Mouse (Mus musculus): ENCODE measurements at regions not wholly inside any gene's neighbourhood (a gene's known extent, or its start where the extent isn't known, plus 50 kb on each side); places are given as distances from the start of the nearest gene placed in this dataset.
"Not testable (repeated sequence)": the region's sequence is repeated elsewhere in the genome, so short reads cannot be mapped to it uniquely, and the experiment has no call there.

DNA sequence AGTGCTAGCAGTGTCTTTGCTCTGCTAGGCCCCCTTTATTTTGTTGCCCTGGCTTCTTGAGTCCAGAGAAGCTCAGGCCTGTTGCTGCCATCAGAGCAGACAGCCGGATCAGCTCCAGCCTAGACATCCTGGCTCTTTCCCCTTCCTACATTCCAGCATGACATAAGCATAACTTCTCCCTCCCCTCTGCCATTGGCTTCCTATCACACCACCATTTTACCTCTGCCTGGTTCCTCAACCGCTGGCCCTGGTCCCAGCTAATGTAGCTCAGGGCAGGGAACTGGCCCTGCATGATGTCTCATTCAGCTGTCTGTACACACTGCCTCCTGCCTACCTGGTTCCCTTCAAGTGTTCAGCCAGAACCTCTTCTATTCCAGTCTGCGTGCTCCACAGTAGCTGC lies 146.5 kb downstream of the Tmem121 start:
- no peak for DNase-seq (ENCODE audit: low spot score in 2 of 2)

DNA sequence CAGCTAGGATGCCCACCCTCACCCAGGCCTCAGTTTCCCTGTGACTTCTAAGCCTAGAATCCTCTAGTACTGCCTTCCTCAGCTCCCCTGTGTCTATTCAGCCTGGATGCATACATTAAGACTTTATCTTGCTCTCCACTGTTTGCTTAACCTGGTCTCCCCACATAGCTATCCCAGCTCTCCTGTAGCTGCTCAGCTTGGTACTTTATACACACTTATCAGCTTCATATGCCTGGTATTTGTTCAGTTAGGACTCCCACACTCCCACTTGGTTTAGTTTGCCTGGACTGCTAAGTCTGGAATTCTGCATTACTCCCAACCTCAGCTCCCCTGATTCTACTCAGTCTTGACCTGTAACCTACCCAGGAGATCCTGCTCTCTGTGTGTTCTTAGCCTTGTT lies 147.7 kb downstream of the Tmem121 start:
- DNase-seq (ENCODE audit: low spot score in 2 of 2): no peak

DNA sequence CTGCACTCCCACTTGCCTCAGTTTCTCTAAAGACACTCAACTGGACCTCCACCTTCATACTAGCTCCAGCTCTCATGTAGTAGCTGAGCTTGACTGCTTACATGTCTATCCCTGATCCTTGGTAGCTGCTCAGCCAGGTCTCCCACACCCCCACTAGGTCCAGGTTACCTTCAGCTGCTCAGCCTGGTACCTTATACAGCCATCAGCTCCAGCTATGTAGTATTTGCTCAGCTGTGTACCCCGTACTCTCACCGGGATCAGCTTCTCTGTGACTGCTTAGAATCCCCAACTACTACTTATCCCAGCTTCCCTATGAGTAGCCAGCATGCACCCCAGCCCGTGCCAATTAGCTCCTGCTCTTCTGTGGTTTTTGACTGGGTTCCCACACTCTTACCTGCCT lies 148.1 kb downstream of the Tmem121 start:
- DNase-seq (ENCODE audit: low spot score in 2 of 2): not testable (repeated sequence)

DNA sequence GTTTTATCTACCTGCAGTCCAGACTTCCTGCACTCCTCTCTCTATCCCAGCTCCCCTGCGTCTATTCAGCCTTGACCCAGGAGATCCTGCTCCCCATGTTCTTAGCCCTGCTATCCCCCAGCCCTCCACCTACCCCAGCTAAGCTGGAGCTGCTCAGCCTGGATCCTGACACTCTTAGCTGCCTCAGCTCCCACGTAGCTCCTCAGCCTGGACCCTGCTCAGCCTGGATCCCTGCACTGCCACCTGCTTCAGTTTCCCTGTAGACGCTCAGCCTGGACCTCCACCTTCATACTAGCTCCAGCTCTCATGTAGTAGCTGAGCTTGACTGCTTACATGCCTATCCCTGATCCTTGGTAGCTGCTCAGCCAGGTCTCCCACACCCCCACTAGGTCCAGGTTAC lies 151.5 kb downstream of the Tmem121 start:
- no peak for DNase-seq (ENCODE audit: low spot score in 2 of 2)

DNA sequence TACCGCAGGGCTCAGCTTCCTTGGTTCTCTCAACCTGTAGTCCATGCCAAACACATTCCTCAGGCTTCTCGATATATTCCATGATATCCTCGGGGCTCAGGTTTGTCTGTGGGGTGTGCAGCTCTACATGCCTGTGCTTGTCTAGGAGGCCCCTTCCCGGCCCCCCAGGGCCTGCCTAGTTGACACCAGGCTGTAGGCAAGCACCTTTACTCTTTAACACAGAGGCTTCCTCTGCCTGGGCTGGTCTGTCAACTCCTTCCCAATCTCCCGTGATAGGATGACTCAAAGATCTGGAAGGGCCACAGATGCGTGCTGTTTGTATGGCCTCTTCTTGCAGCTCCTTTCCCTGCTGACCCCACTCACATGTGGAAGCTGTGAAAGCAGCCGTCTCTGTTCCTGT lies 150.4 kb upstream of the Adam6b start:
- no peak for DNase-seq (ENCODE audit: low spot score in 2 of 2)

DNA sequence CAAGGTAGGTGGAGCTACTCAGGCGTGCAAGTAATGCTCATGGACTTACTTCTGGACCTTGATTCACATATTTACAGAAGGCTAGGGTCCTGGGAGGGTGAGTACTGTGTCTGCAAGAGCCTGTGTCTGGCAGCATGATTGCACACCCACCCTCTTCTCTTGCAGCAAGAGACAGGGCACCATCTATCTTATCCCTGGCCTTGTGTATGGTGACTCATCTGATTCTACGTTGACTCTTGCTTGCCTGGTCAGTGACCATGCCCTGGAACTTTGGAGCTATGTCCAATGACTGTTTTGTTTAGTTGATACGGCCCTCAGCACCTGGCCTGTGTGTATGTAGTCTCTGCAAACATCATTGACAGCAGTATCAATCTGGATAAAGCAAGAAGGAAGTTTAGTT lies 148.3 kb upstream of the Adam6b start:
- DNase-seq (ENCODE audit: low spot score in 2 of 2): peak in 1 of 2 experiments; percentile 16

DNA sequence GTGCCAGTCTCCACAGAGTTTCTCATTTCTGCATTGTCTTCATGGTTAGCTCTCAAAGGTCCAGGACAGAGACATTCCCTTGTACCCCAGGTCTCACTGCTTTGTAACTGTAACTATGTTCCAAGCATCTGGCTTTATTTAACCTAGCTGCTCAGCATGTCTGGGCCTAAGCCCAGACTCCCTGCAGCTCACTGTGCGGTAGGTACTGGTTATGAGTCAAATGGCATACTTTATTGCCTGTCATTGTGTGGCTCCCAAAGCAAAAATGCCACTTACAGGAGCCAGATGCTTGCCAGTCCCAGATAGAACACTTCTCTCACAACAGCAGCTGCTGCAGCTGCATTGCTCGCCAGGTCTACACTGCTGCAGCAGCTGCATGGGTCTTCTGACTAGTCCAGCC lies 134.2 kb upstream of the Adam6b start:
- DNase-seq (ENCODE audit: low spot score in 2 of 2): no peak

DNA sequence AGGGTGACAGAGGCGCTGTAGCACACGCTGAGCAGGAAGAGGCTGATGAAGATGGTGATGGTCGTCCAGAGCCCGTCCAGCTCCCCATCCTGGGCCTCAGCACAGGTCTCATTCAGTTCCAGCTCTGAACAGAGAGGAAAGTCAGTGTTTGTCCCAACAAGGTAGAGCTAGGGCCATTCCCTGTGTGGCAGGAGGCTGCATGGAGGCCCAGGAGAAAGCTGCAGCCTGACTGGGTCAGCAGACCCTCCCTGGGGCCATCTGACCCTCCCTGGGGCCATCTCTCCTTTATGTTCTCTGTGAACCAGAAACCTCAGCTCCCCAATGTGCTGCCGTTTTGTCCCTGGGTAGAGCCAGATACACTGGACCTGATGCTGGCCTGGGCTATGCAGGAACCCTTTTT lies 131.2 kb upstream of the Adam6b start:
- DNase-seq (ENCODE audit: low spot score in 2 of 2): no peak

DNA sequence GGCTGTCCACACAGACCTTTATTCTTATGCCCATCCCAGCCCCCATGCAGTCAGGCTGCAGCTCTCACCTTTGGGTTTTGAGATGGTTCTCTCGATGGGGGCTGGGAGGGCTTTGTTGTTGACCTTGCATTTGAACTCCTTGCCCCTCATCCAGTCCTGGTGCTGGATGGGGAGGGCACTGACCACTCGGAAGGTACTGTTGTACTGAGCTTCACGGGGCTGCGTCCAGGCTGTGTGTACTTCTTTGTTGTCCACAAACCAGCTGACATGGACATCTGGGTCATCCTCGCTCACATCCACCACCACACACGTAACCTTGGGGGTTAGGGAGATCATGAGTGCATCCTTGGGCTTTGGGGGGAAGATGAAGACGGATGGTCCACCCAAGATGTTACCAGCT lies 129.3 kb upstream of the Adam6b start:
- no peak for DNase-seq (ENCODE audit: low spot score in 2 of 2)

DNA sequence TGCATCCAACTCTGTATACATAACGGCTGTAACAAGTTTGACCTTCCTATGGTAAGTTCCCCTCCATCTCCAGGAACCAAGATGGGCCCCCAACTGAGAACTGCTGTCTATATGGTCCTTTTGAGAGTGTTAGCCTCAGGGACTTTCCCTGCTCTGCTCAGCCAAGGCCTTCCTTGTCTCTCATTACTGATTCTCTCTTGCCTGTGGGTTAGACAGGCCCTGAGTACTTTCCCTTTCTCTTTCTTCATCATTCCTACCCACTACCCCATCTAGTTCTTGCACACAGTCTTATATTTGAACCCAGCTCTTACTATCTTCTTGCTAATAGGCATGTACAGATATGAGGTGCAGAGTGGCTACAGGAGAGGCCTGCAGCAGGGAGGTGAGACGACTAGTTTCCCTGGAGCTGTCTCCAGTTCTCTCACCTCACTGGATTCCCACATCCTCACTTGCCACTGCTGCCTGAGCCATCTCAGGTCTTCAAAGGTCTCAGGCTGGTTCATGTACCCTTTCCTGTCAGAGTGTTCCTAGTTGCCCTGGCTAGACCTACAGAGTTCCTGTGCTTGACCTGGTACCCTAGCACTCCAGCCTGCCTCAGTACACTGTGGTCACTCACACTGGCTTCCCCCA lies 126.8 kb upstream of the Adam6b start:
- no peak for DNase-seq (ENCODE audit: low spot score in 2 of 2)

DNA sequence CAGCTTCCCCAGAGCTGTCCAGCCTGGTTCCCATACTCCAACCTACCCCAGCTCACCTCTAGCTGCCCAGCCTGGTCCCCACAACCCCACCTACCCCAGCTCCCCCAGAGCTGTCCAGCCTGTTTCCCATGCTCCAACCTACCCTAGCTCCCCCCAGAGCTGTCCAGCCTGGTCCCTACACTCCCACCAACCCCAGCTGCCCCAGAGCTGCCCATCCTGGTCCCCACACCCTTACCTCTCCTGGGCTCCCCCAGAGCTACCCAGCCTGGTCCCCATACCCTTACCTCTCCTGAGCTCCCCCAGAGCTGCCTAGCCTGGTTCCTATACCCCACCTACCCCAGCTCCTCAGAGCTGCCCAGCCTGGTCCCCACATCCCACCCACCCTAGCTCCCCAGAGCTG lies 125.3 kb upstream of the Adam6b start:
- no peak for DNase-seq (ENCODE audit: low spot score in 2 of 2)

DNA sequence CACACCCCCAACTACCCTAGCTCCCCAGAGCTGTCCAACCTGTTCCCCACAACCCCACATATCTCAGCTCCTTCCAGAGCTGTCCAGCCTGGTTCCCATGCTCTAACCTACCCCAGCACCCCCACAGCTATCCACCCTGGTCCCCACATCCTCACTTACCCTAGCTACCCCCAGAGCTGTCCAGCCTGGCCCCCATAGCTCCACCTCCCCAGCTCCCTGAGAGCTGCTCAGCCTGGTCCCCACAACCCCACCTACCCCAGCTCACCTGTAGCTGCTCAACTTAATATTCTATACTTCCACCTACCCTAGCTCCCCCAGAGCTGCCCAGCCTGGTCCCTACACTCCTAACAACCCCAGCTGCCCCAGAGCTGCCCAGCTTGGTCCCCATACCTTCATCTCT lies 124.9 kb upstream of the Adam6b start:
- DNase-seq (ENCODE audit: low spot score in 2 of 2): no peak

DNA sequence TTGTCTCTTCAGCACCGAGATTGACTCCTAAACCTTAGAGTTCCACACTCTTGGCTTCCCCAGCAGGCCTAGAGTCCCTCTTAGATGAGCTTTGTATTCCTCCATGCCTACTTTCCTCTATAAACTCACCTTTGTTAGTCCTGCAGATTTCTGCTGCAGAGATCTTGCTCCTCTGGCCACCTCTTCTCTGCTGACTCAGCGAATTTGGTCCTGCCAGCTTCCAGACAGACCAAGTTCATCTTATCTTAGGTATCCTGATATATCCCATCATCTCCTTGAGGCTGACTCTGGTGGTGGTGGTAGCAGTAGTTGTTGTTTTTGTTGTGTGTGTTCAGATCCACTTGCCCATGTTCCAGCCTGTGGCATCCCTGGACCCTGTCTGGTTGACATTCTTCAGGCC lies 123.5 kb upstream of the Adam6b start:
- DNase-seq (ENCODE audit: low spot score in 2 of 2): no peak

DNA sequence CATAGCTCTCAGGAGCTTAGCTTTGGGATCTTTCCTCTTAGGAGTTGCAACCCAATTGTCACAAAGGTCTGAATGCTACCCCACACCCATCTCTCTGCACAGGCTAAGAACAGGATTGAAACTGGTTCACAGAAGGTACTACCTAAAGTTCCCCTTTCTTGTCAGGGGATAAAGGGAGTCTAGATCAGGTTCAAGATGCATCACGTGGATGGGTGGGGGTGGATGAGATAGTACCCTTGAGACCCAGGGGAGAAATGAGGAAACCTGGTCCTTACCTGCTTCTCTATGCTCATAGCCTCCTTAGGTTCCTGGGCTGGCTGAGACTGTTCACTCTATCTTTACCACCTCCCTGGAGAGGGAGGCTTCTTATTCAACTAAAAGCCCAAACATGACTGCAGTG lies 122.9 kb upstream of the Adam6b start:
- no peak for DNase-seq (ENCODE audit: low spot score in 2 of 2)

DNA sequence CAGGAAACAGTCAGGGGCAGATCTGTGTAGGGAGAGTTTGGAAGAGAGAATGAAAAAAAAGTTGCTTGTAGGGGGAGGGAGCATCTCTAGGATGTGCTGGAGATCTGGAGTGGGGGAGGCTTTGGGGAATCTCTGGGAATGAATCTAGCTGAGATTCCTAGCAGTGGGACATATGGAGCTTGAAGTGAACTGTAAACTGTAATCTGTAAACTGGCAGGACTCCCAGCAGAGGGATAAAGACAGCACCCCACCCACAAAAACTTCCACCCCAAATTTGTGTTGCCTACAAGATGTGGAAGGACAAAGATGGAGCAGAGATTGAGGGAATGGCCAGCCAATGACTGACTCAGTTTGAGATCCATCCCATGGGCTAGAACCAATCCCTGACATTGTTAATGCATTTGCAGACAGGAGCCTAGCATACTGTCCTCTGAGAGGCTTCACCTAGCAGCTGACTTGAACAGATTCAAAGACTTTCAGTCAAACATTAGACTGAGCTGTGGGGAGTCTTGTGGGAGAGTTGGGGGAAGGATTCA lies 87.7 kb upstream of the Adam6b start:
- no peak for DNase-seq (ENCODE audit: low spot score in 2 of 2)

DNA sequence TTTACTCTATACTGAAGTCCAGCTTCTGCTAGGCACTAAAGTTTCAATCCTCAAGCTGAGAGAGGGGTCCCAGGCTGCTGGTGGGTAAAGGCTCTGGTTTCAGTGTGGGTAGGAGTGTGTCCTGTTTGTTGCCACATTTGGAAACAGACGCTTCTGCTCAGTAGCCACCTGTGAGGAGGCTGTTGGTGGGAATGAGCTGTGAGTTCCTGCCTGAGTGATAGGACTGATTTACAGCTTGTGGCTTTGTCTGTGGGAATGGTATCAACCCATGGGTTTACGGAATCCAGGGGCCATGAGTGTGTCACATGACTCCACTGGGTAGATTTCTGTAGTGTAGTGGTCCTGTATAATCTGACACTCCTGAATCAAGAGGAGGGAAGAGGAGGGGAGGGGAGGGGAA lies 86.5 kb upstream of the Adam6b start:
- no peak for DNase-seq (ENCODE audit: low spot score in 2 of 2)

DNA sequence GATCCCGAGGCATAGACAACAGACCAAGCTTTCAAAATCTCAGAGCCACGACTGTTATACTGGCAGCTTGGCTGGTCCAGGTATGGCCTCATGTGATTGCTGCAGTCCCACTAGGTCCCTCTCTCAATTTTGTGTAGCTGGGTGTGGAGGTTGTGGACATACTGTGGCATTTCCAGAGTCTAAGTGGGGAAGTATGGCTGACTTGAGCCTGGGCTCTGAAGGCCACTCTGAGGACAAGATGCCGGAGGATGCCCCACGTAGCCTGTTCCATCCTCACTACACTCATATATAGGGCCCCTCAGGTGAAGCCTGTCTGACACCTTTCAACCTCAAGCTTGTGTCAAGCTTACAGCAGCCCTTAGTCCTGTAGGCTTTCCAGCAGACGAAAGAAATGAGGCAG lies 78.2 kb upstream of the Adam6b start:
- DNase-seq (ENCODE audit: low spot score in 2 of 2): no peak

DNA sequence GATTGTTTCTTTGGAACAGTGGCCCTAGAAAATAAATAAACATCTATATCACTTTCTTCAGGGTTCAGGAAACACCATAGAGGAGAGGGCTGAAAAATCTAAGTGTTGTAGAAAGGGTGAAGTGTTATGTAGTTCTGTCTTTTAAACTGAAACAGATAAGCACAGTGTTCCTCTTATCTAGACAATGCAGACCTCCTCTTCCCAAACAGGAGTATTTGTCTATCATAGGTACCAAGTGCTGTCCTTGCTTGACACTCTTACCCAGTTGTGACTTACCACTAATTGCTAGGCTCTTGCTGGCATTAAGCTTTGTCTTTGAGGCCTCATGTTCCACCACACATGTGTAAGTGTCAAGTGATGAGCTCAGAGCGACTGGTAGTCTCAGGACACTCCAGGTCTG lies 75.3 kb upstream of the Adam6b start:
- no peak for DNase-seq (ENCODE audit: low spot score in 2 of 2)

DNA sequence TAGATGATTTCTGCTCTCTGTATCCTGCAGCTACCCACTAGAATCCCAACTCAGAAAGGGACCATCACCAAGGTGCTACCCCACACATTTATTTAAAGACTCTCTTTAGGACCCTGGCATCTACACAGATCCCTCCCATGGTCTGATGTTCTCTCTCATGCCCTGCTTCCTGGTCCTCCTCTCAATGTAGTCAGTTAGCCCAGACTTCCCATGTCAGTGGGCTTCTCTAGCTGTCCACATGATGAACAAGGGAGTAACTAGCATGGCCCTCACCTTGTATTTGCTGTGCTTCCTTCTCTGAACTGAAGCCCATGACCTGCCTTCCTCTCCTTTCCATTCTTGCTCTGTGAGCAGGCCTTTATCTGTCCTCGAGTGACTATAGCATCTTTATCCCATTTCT lies 71.8 kb upstream of the Adam6b start:
- DNase-seq (ENCODE audit: low spot score in 2 of 2): no peak

DNA sequence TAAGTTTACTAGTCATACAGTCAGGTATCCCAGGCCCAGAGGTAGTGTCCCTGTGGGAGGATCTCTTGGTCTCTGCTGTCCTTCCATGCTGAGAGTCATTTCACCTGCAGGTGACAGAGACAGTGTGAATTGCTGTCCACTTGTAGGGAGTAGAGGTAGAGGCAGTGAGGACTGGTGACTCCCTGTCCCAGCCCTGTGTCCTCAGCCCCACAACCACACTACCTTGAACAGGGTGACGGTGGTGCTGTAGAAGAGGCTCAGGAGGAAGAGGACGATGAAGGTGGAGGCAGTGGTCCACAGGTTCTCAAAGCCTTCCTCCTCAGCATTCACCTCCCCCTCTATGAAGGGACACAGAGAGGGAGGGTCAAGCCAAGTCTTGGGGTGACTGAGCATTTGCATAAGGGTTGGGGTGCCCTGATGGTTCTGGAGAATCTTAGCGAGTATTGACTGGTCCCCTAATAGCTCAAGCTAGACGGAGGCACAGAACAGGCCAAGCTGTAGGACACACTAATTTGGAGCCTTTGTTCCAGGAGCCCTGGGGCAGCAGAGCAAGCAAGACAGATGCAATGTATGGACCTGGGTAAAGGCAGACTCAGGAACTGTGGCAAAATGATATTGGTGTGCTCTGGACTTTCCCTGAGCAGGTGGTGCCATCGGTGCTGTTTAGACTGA lies 70.4 kb upstream of the Adam6b start:
- DNase-seq (ENCODE audit: low spot score in 2 of 2): no peak

DNA sequence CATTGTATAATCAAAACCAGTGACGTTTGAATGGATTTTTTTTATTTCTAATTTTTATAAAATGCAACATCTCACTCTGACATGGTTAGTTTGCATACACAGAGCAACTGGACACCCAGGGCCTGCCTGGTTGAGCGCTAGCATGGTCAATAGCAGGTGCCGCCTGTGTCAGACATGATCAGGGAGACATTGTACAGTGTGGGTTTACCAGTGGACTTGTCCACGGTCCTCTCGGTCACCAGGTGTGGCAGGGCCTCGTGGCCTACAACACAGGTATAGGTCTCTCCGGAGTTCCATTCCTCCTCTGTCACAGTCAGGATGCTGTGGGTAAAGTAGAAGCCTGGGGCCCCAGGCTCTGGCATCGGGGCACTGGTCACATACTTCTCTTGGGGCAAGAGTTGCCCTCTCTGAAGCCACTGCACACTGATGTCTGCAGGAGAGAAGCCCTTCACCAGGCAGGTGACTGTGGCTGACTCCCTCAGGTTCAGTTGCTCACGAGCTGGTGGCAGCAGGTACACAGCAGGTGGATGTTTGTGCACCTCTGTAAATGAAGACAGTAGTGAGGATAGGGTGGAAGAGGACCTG lies 68.5 kb upstream of the Adam6b start:
- DNase-seq (ENCODE audit: low spot score in 2 of 2): no peak

DNA sequence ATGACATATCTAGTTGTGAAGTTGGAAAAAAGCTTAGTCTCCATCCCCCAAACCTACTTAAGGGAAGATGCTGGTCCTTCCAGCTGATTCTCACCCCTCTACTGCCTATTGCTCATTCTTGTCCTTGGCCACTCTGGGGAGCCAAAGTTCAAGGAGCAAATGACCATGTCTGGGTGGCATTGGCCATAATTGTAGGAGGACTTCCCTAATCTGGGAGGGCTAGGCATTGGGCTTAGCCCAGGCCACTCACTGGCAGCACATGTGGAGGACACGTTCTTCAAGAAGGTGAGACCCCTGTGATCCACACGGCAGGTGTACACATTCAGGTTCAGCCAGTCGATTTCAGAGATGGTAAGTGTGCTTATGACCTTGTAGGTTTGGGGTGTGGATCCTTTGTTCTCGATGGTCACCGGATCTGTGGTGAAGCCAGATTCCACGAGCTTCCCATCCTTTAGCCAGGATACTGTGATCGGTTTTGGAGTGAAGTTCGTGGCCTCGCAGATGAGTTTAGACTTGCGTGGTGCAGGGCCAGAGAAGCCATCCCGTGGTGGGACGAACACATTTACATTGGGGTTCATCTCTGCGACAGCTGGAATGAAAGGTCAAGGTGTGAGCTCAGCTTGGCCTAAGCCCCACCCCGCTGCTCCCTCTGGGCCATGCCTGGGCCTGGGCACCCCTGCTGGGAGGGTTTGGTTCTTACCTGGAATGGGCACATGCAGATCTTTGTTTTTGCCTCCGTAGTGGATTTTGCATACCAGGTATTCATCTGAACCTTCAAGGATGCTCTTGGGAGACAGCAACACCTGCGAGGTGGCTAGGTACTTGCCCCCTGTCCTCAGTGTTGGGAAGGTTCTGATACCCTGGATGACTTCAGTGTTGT lies 67.4 kb upstream of the Adam6b start:
- no peak for DNase-seq (ENCODE audit: low spot score in 2 of 2)

All from adrenal gland, adult 18-20 months (tissue).